Mouse (Mus musculus): Measurements from ENCODE around the gene Smc3. TPM values are rescaled to one million over a fixed set of nuclear protein-coding genes. Genes with fewer than 3 reads are reported as not detected.

Smc3 gene
- 61.8 and 70.9 TPM in 2 replicates for polyA plus RNA-seq (2014; fragmentation: Nextera tagmentation; extraction: Ambion mirVana)

- WGBS, result under 1% methylated on average over 66 of the region's 70 CpGs
- ATAC-seq (peak; percentile 97), DNase-seq (ENCODE audit: low spot score) (peak; percentile 99)
- Histone ChIP-seq H3K9ac (ENCODE audit: low read length) (peak within 1 kb of the TSS; percentile 96), H3K27ac (ENCODE audit: low read depth, low read length) (peak within 1 kb of the TSS; percentile 98), H3K4me3 (ENCODE audit: low read depth, low read length) (peak within 1 kb of the TSS; percentile 88), H3K27me3 (replicated peaks; ENCODE audit: control insufficient read depth, insufficient read depth, low read length) (no peaks in the 10 kb centered on the region), H3K36me3 (ENCODE audit: control insufficient read depth, insufficient read depth, low read length) (peaks cover 10% of the 10 kb centered on the region; the same call in 1 of the 2 replicates), H3K4me1 (ENCODE audit: control insufficient read depth, insufficient read depth, low read length) (peaks cover 7% of the 10 kb centered on the region), H3K4me2 (ENCODE audit: low read length) (peak within 1 kb of the TSS; percentile 68), H3K9me3 (replicated peaks; ENCODE audit: control insufficient read depth, low read length) (no peaks in the 10 kb centered on the region)
Measured at GRCm38 (mm10) chr19:53599757-53600539, at the start of gene Smc3. Gene Smc3, plus strand, starts transcription at chr19:53600398.

GRCm38 (mm10) chr19:53550972-53551371 lies 49.2 kb upstream of the Smc3 start:
- Histone ChIP-seq H3K9me3 (replicated peaks; ENCODE audit: control insufficient read depth, low read length) (no peaks in the 10 kb centered on the region), H3K4me1 (ENCODE audit: control insufficient read depth, insufficient read depth, low read length) (no peaks in the 10 kb centered on the region), H3K4me3 (ENCODE audit: low read depth, low read length) (no peak overlapping the region), H3K27me3 (replicated peaks; ENCODE audit: control insufficient read depth, insufficient read depth, low read length) (no peaks in the 10 kb centered on the region), H3K36me3 (ENCODE audit: control insufficient read depth, insufficient read depth, low read length) (no peaks in the 10 kb centered on the region), H3K9ac (ENCODE audit: low read length) (no peak overlapping the region), H3K4me2 (ENCODE audit: low read length) (no peak overlapping the region), H3K27ac (ENCODE audit: low read depth, low read length) (no peak overlapping the region)
- WGBS, result 86% methylated on average over 12 of the region's 12 CpGs
- DNase-seq (ENCODE audit: low spot score), result no peak
- ATAC-seq, result no peak

- Histone ChIP-seq H3K36me3 (ENCODE audit: control insufficient read depth, insufficient read depth, low read length) (no peaks in the 10 kb centered on the region), H3K4me3 (ENCODE audit: low read depth, low read length) (no peak overlapping the region), H3K4me1 (ENCODE audit: control insufficient read depth, insufficient read depth, low read length) (no peaks in the 10 kb centered on the region), H3K4me2 (ENCODE audit: low read length) (no peak overlapping the region), H3K9ac (ENCODE audit: low read length) (no peak overlapping the region), H3K27me3 (replicated peaks; ENCODE audit: control insufficient read depth, insufficient read depth, low read length) (no peaks in the 10 kb centered on the region), H3K9me3 (replicated peaks; ENCODE audit: control insufficient read depth, low read length) (no peaks in the 10 kb centered on the region), H3K27ac (ENCODE audit: low read depth, low read length) (no peak overlapping the region)
- WGBS, result 45% methylated on average over 10 of the region's 10 CpGs
- DNase-seq (ENCODE audit: low spot score), result no peak
- ATAC-seq, result no peak
Measured at GRCm38 (mm10) chr19:53552216-53552786, 47.9 kb upstream of the Smc3 start.

- no peak overlapping the region for H3K4me3 ChIP-seq (ENCODE audit: low read depth, low read length)
- 70% methylated on average over 6 of the region's 6 CpGs for WGBS
- ATAC-seq, result no peak
Measured at GRCm38 (mm10) chr19:53552795-53553194, 47.4 kb upstream of the Smc3 start.

GRCm38 (mm10) chr19:53554402-53554801 lies 45.8 kb upstream of the Smc3 start:
- Histone ChIP-seq H3K36me3 (ENCODE audit: control insufficient read depth, insufficient read depth, low read length) (no peaks in the 10 kb centered on the region), H3K9ac (ENCODE audit: low read length) (no peak overlapping the region), H3K27ac (ENCODE audit: low read depth, low read length) (no peak overlapping the region), H3K4me3 (ENCODE audit: low read depth, low read length) (no peak overlapping the region), H3K4me1 (ENCODE audit: control insufficient read depth, insufficient read depth, low read length) (no peaks in the 10 kb centered on the region), H3K27me3 (replicated peaks; ENCODE audit: control insufficient read depth, insufficient read depth, low read length) (no peaks in the 10 kb centered on the region), H3K4me2 (ENCODE audit: low read length) (no peak overlapping the region), H3K9me3 (replicated peaks; ENCODE audit: control insufficient read depth, low read length) (no peaks in the 10 kb centered on the region)
- WGBS, result 90% methylated on average over 11 of the region's 11 CpGs
- ATAC-seq (no peak), DNase-seq (ENCODE audit: low spot score) (no peak)

More at GRCm38 (mm10) chr19:53552795-53553194, 47.4 kb upstream of the Smc3 start:
- no peak overlapping the region for H3K4me2 ChIP-seq (ENCODE audit: low read length)
- H3K36me3 ChIP-seq (ENCODE audit: control insufficient read depth, insufficient read depth, low read length), result no peaks in the 10 kb centered on the region
- H3K9me3 ChIP-seq (replicated peaks; ENCODE audit: control insufficient read depth, low read length), result no peaks in the 10 kb centered on the region
- DNase-seq (ENCODE audit: low spot score), result no peak
- no peaks in the 10 kb centered on the region for H3K27me3 ChIP-seq (replicated peaks; ENCODE audit: control insufficient read depth, insufficient read depth, low read length)
- H3K27ac ChIP-seq (ENCODE audit: low read depth, low read length), result no peak overlapping the region
- H3K9ac ChIP-seq (ENCODE audit: low read length), result no peak overlapping the region
- no peaks in the 10 kb centered on the region for H3K4me1 ChIP-seq (ENCODE audit: control insufficient read depth, insufficient read depth, low read length)

GRCm38 (mm10) chr19:53554981-53555616 lies 45.1 kb upstream of the Smc3 start:
- ATAC-seq, result no peak
- Histone ChIP-seq H3K27me3 (replicated peaks; ENCODE audit: control insufficient read depth, insufficient read depth, low read length) (no peaks in the 10 kb centered on the region), H3K9me3 (replicated peaks; ENCODE audit: control insufficient read depth, low read length) (no peaks in the 10 kb centered on the region), H3K4me2 (ENCODE audit: low read length) (no peak overlapping the region), H3K4me1 (ENCODE audit: control insufficient read depth, insufficient read depth, low read length) (no peaks in the 10 kb centered on the region), H3K27ac (ENCODE audit: low read depth, low read length) (no peak overlapping the region), H3K4me3 (ENCODE audit: low read depth, low read length) (no peak overlapping the region), H3K36me3 (ENCODE audit: control insufficient read depth, insufficient read depth, low read length) (no peaks in the 10 kb centered on the region), H3K9ac (ENCODE audit: low read length) (no peak overlapping the region)
- no peak for DNase-seq (ENCODE audit: low spot score)
- WGBS, result 87% methylated on average over 5 of the region's 5 CpGs

- ATAC-seq, result no peak
- H3K4me1 ChIP-seq (ENCODE audit: control insufficient read depth, insufficient read depth, low read length), result no peaks in the 10 kb centered on the region
- H3K36me3 ChIP-seq (ENCODE audit: control insufficient read depth, insufficient read depth, low read length), result no peaks in the 10 kb centered on the region
- no peak for DNase-seq (ENCODE audit: low spot score)
- no peak overlapping the region for H3K4me3 ChIP-seq (ENCODE audit: low read depth, low read length)
- WGBS, result 52% methylated on average over 6 of the region's 6 CpGs
- H3K4me2 ChIP-seq (ENCODE audit: low read length), result no peak overlapping the region
- no peak overlapping the region for H3K9ac ChIP-seq (ENCODE audit: low read length)
- H3K27me3 ChIP-seq (replicated peaks; ENCODE audit: control insufficient read depth, insufficient read depth, low read length), result no peaks in the 10 kb centered on the region
- no peak overlapping the region for H3K27ac ChIP-seq (ENCODE audit: low read depth, low read length)
- H3K9me3 ChIP-seq (replicated peaks; ENCODE audit: control insufficient read depth, low read length), result no peaks in the 10 kb centered on the region
Measured at GRCm38 (mm10) chr19:53556841-53557240, 43.4 kb upstream of the Smc3 start.

GRCm38 (mm10) chr19:53557267-53557936 lies 42.8 kb upstream of the Smc3 start:
- 43% methylated on average over 20 of the region's 20 CpGs for WGBS
- DNase-seq (ENCODE audit: low spot score) (no peak), ATAC-seq (no peak)
- Histone ChIP-seq H3K4me2 (ENCODE audit: low read length) (no peak overlapping the region), H3K27me3 (replicated peaks; ENCODE audit: control insufficient read depth, insufficient read depth, low read length) (no peaks in the 10 kb centered on the region), H3K4me1 (ENCODE audit: control insufficient read depth, insufficient read depth, low read length) (no peaks in the 10 kb centered on the region), H3K4me3 (ENCODE audit: low read depth, low read length) (no peak overlapping the region), H3K27ac (ENCODE audit: low read depth, low read length) (no peak overlapping the region), H3K9ac (ENCODE audit: low read length) (no peak overlapping the region), H3K9me3 (replicated peaks; ENCODE audit: control insufficient read depth, low read length) (no peaks in the 10 kb centered on the region), H3K36me3 (ENCODE audit: control insufficient read depth, insufficient read depth, low read length) (no peaks in the 10 kb centered on the region)

Data from forebrain, embryonic 14.5 days (tissue).